Mouse (Mus musculus) limb, embryonic 12.5 days (tissue): ENCODE results near the gene Gm20388. TPM values are rescaled to one million over a fixed set of nuclear protein-coding genes. Genes with fewer than 3 reads are reported as not detected.

Source experiments
- ATAC-seq: fragments of 200-750 bp; cut with Nextera tagmentation; 2 replicates; pipeline ENCODE4 v1.8.0; 2017; ENCODE audit warnings: low read depth, moderate TSS enrichment; ENCODE audit not compliant: insufficient number of reproducible peaks, insufficient read depth, low FRiP score, low TSS enrichment
- H3K27ac ChIP-seq: fragments of 300-500 bp; sonication (generic); 2 replicates; pipeline ENCODE4 v1.5.1; 2016; ENCODE audit warnings: mild to moderate bottlenecking, moderate library complexity
- H3K27me3 ChIP-seq: fragments of 300-500 bp; sonication (generic); 2 replicates; pipeline ENCODE4 v1.6.1; 2016; ENCODE audit warnings: mild to moderate bottlenecking, moderate library complexity
- H3K36me3 ChIP-seq: fragments of 300-500 bp; sonication (generic); 2 replicates; pipeline ENCODE4 v1.6.1; 2016; ENCODE audit warnings: mild to moderate bottlenecking, moderate library complexity
- H3K4me1 ChIP-seq: fragments of 300-500 bp; sonication (generic); replicated peaks from 2 replicates; pipeline ENCODE4 v1.6.1; 2016
- H3K4me2 ChIP-seq: fragments of 300-500 bp; sonication (generic); 2 replicates; pipeline ENCODE4 v1.6.1; 2016; ENCODE audit warnings: mild to moderate bottlenecking, moderate library complexity
- H3K4me3 ChIP-seq: fragments of 300-500 bp; sonication (generic); replicated peaks from 2 replicates; pipeline ENCODE4 v1.5.1; 2016; ENCODE audit warnings: mild to moderate bottlenecking
- H3K9ac ChIP-seq: fragments of 300-500 bp; sonication (generic); replicated peaks from 2 replicates; pipeline ENCODE4 v1.6.1; 2016; ENCODE audit warnings: mild to moderate bottlenecking, moderate library complexity
- H3K9me3 ChIP-seq: fragments of 300-500 bp; sonication (generic); 2 replicates; pipeline ENCODE4 v1.6.1; 2016; ENCODE audit warnings: mild to moderate bottlenecking, moderate library complexity
- WGBS: fragments of 180-500 bp; shearing (Covaris S2); methylation state at CpG from one replicate; pipeline ENCODE4 v1.1.7; 2016; 5-methylcytosine and 5-hydroxymethylcytosine counted together
- polyA plus RNA-seq: library from polyadenylated mRNA; unstranded; fragments of >200 nt; fragmentation: Nextera tagmentation; extraction: Ambion mirVana; gene quantifications from 2 replicates; pipeline ENCODE4 v1.2.1, GENCODE M21; 2016

Gm20388 gene
- polyA plus RNA-seq, 1 experiment from 2014 or later = not detected

DNA sequence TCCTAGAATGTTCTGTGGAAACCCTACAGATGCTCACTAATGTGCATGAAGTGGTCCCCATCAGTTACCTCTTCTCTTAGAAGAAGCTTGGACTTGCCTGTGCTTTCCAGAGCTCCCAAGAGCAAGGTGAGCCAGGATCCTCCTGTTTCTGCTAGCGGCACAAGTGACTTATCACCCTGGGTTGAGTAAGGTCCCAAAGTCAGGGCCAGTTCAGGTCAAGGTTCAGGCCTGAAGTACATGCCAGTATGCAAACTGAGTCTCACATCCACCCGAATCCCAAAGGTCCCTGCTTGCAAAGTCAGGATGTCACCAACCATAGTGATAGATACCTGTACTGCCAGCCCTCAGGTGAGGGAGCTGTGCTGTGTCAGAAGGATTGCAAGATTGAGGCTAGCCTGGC lies 1959.5 kb downstream of the Gm20388 start:
- WGBS = 90% methylated on average over 2 of the region's 2 CpGs
- H3K27me3 ChIP-seq = peaks cover 3% of the 10 kb centered on the region; the same call in 1 of the 2 replicates
- H3K27ac ChIP-seq = no peak overlapping the region
- H3K4me3 ChIP-seq = no peak overlapping the region
- H3K4me2 ChIP-seq = no peak overlapping the region
- ATAC-seq = no peak
- H3K4me1 ChIP-seq = peaks cover 47% of the 10 kb centered on the region
- no peaks in the 10 kb centered on the region for H3K9me3 ChIP-seq
- H3K36me3 ChIP-seq = no peaks in the 10 kb centered on the region
- no peak overlapping the region for H3K9ac ChIP-seq

DNA sequence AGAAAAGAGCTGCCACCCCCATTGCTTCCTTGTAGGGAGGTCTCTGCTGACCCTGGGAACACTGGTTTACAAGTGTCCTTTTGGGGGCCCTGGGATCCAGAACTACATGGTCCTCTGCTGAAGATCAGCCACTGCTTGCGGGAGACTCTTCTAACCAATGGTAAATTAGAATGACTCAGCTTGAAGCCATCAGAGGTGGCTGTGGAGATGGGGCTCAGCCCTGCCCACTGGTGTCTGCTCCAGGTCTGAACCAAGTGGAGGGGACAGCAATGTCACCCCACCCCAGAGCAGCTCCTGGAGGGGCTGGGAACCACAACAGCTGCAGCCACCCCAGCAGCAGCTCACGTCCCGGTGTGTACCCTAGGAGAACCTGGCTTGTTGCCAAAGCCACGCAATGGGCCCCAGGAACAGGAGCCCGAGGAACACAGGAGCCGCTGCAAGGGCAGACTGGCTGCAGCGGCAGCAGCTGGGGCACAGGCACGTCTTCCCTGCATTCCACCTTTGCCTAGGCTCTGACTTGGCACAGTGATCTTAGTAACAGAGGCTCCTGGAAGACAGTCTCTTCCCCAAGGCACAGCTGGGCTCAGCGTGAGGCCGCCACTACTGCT lies 1961.3 kb downstream of the Gm20388 start:
- Histone ChIP-seq H3K4me3 (no peak overlapping the region), H3K9me3 (no peaks in the 10 kb centered on the region), H3K27me3 (peaks cover 3% of the 10 kb centered on the region; the same call in 1 of the 2 replicates), H3K27ac (0 out of 2 replicates have a peak overlapping the region, but pooled peaks have one; percentile 29), H3K4me2 (peak overlapping the region; percentile 23; the same call in 1 of the 2 replicates), H3K4me1 (peaks cover 34% of the 10 kb centered on the region), H3K36me3 (no peaks in the 10 kb centered on the region), H3K9ac (peak overlapping the region; percentile 37; the same call in 1 of the 2 replicates)
- WGBS = 33% methylated on average over 10 of the region's 10 CpGs
- ATAC-seq = no peak

DNA sequence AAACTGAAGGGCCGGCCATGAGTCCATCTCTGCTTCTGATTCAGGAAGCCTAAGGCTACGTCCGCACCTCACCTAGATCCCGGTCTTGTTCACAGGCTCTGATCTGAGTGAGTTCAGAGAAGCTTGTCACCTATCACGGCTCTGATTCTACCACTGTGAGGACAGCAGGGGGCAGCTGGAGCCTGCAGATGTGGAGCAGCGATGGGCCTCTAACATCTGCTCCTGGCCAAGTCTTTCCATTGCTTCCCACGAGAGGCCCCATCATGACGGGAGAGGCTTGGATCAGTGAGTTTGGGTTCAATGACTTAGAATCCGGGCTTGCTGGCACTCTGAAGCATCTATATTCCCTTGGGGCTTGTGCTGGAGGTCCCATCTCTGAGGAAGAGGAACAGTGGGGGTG lies 1963.4 kb downstream of the Gm20388 start:
- 0 out of 2 replicates have a peak overlapping the region, but pooled peaks have one; percentile 1 for H3K9ac ChIP-seq
- peaks cover 31% of the 10 kb centered on the region for H3K4me1 ChIP-seq
- H3K9me3 ChIP-seq = no peaks in the 10 kb centered on the region
- H3K27me3 ChIP-seq = peaks cover 3% of the 10 kb centered on the region; the same call in 1 of the 2 replicates
- H3K27ac ChIP-seq = peak overlapping the region; percentile 46
- no peak overlapping the region for H3K4me3 ChIP-seq
- no peak overlapping the region for H3K4me2 ChIP-seq
- WGBS = 51% methylated on average over 9 of the region's 9 CpGs
- no peak for ATAC-seq
- H3K36me3 ChIP-seq = no peaks in the 10 kb centered on the region

DNA sequence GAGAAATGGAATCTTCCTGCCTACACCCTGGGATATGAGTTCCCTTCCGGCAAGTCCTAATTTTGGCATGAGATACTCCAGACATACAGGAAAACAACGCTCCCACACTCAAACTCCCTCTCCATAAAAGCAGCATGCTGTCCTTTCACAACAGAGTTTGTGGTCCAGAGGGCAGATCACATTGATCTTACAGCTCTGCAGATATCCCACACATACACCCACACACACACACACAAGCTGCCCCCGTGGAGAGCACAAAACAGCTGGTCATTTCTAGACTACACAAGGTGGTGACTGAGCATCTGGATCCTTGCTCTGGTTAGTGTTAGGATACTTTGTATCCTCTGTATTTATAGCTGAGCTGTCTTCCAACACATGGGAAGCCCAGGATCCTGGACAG lies 1964.4 kb downstream of the Gm20388 start:
- no peak for ATAC-seq
- Histone ChIP-seq H3K9me3 (no peaks in the 10 kb centered on the region), H3K36me3 (no peaks in the 10 kb centered on the region), H3K9ac (no peak overlapping the region), H3K4me3 (no peak overlapping the region), H3K27me3 (peaks cover 3% of the 10 kb centered on the region; the same call in 1 of the 2 replicates), H3K4me1 (peaks cover 31% of the 10 kb centered on the region), H3K4me2 (no peak overlapping the region), H3K27ac (peak overlapping the region; percentile 46; the same call in 1 of the 2 replicates)
- WGBS = 31% methylated on average over 3 of the region's 3 CpGs

DNA sequence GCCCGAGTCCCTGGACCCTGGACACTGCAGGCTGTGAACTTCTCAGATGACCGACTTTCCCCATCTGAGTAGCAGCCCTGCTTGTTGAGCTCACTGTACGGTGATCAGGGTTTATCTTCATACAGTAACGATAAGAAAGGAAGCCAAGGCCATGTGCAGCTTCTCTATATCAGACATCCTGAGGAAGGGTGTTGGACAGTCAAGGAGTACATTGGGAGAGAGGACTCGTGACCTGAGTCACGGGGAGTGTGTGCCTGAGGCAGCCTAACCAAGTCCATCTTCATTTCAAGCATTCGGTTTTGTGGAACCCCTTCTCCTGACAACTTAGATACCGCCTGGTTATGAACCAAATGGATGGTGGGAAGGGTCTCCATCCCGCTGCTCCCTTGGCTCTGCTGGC lies 1964.9 kb downstream of the Gm20388 start:
- no peak for ATAC-seq
- Histone ChIP-seq H3K4me3 (no peak overlapping the region), H3K36me3 (0 out of 2 replicates have a peak, but pooled peaks cover 3% of the 10 kb centered on the region), H3K4me2 (no peak overlapping the region), H3K4me1 (peaks cover 31% of the 10 kb centered on the region), H3K9me3 (no peaks in the 10 kb centered on the region), H3K27me3 (peaks cover 3% of the 10 kb centered on the region; the same call in 1 of the 2 replicates), H3K9ac (no peak overlapping the region), H3K27ac (peak overlapping the region; percentile 46; the same call in 1 of the 2 replicates)
- 85% methylated on average over 9 of the region's 9 CpGs for WGBS

DNA sequence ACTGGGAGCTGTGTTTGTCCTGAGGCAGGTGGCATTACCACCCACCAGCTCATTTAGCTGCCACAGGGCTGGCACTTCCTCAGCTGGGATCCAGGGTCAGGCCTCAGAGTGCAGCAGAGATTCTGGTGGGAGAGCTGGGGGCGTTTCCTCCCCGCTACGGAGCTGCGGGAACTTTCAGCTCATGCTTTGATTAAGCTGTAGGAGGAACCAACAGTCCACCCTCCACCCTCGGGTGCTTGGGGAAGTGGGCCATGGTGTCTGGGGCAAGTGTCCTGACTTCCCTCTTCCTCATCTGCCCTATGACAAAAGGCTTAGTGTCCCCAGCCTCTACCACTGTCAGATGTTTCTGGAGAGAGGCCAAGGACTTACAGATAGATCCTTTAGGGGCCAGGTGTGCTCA lies 1966.6 kb downstream of the Gm20388 start:
- no peak for ATAC-seq
- Histone ChIP-seq H3K36me3 (peaks cover 14% of the 10 kb centered on the region; the same call in 1 of the 2 replicates), H3K9me3 (no peaks in the 10 kb centered on the region), H3K27ac (no peak overlapping the region), H3K9ac (no peak overlapping the region), H3K4me1 (peaks cover 24% of the 10 kb centered on the region), H3K27me3 (no peaks in the 10 kb centered on the region), H3K4me3 (no peak overlapping the region), H3K4me2 (no peak overlapping the region)
- WGBS = 74% methylated on average over 5 of the region's 5 CpGs

DNA sequence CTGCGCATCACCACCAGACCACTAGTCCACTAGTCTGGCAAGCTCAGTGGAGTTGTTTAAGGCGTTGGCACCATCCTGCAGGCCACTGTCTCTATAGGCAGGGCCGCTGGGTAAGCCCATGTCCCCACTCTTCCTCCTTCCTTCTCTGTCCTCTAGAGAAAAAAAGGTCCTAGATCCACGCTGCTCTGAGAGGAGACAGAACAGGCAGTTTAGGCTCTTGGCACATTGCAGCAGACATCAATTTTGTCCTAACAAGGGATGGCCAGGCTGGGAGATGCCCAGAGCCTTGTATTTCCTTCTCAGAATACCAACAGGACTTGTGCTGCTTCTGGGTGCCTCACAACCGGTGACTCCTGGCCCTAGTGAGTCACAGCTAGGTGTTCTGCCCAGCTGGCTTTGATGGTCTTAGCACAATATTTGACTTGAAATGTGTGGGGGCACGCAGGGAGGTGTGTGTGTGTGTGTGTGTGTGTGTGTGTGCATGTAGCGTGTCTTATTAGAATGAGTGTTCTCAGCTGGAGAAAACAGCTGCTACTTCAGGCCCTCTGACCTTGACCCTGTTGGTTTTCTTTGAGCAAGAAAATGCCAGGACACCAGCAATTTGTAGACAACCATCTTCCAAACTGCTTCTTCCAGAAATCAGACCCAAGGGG lies 1967.3 kb downstream of the Gm20388 start:
- peaks cover 18% of the 10 kb centered on the region for H3K4me1 ChIP-seq
- H3K36me3 ChIP-seq = peaks cover 20% of the 10 kb centered on the region
- no peak overlapping the region for H3K4me2 ChIP-seq
- WGBS = 82% methylated on average over 7 of the region's 7 CpGs
- H3K9ac ChIP-seq = no peak overlapping the region
- no peaks in the 10 kb centered on the region for H3K27me3 ChIP-seq
- ATAC-seq = no peak
- no peaks in the 10 kb centered on the region for H3K9me3 ChIP-seq
- no peak overlapping the region for H3K4me3 ChIP-seq
- no peak overlapping the region for H3K27ac ChIP-seq

DNA sequence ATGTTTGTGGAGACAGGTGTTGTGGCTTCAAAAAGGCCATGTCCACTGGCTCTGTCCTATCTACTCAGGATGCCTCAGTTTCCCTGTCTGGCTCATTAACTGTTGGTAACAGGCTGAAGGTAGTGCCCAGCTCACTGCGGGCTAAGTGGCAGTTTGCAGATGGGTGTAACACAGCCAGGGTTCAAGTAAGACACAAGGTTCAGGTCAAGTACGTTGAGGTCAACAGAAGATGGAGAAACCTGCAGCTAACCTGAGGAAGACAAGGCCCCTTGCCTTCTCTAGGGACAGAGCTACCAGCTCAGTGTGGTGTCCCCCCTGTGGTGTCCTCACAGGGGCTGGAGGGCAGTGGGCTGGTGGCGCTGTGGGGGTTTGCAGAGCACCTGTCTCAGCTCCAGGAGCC lies 1969.1 kb downstream of the Gm20388 start:
- no peak overlapping the region for H3K9ac ChIP-seq
- no peaks in the 10 kb centered on the region for H3K27me3 ChIP-seq
- H3K4me1 ChIP-seq = peaks cover 9% of the 10 kb centered on the region
- no peak overlapping the region for H3K4me3 ChIP-seq
- WGBS = 82% methylated on average over 3 of the region's 3 CpGs
- H3K9me3 ChIP-seq = no peaks in the 10 kb centered on the region
- H3K4me2 ChIP-seq = no peak overlapping the region
- no peak overlapping the region for H3K27ac ChIP-seq
- H3K36me3 ChIP-seq = peaks cover 38% of the 10 kb centered on the region
- no peak for ATAC-seq

DNA sequence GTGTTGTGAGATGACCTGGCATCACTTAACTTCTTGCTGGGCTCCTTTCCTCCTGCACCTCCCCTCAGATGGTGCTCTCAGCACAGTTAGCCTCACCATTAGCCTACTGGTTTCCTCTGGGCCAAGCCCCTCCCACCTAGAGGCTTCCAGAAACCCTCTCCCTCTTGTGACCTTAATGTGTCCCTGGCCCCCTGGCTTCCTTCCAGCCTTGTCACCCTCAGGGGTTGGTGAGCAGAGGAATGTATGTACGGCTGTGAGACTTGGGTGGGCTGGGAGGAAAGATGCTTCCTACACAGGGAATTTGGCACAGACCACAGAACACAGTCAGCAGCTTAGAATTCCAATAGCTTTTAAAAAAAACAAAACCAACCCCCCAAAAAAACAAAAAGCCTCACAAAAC lies 1970.2 kb downstream of the Gm20388 start:
- 38% methylated on average over 1 of the region's 1 CpGs for whole genome bisulfite sequencing
- Histone ChIP-seq H3K4me2 (no peak overlapping the region), H3K9ac (no peak overlapping the region), H3K27ac (no peak overlapping the region), H3K36me3 (peaks cover 49% of the 10 kb centered on the region), H3K4me1 (peaks cover 3% of the 10 kb centered on the region; the same call in 1 of the 2 replicates), H3K9me3 (no peaks in the 10 kb centered on the region), H3K4me3 (no peak overlapping the region), H3K27me3 (no peaks in the 10 kb centered on the region)
- ATAC-seq = no peak

DNA sequence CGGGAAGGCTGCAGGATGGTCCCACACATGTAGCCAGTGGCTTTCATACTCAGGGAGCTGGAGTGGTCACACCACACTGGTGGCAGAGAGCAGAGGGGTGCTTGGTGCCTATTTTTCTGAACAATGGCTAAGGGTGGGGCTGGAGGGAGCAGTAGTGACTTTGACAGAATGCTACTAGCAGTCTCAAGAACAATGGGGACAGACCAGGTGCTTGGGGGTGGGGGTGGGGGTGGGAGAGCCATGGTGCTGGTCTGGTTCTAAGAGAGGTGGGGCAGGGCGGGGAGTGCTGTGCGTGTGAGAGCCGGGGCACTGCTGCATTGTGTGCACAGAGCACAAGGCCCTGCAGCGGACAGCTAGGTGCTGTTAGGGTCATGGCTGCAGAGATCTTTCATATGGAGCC lies 1971.3 kb downstream of the Gm20388 start:
- ATAC-seq = no peak

DNA sequence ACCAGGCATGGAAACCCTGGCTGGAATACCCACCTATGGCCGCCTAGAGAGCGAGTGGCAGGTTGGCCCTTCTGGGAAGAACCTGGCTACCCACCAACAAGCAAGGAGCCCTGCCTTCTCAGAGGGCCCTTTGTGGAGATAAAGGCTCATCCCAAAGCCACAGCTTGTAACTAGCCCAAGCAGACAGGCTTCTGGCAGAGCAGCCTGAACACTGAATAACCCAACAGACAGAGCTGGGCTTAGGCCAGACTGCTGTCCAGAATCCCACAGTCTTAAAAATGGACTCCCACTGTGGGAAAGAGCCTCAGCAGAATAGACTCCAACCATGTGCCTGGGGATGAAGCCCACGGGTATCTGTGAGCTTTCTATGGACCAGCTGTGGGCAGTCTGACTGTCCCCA lies 1973.5 kb downstream of the Gm20388 start:
- ATAC-seq = no peak
- no peaks in the 10 kb centered on the region for H3K27me3 ChIP-seq
- WGBS = 88% methylated on average over 3 of the region's 3 CpGs

More for the DNA sequence above, 1971.3 kb downstream of the Gm20388 start:
- H3K9ac ChIP-seq = no peak overlapping the region
- peaks cover 3% of the 10 kb centered on the region; the same call in 1 of the 2 replicates for H3K4me1 ChIP-seq
- peaks cover 60% of the 10 kb centered on the region for H3K36me3 ChIP-seq
- H3K27me3 ChIP-seq = no peaks in the 10 kb centered on the region
- H3K27ac ChIP-seq = no peak overlapping the region
- H3K9me3 ChIP-seq = no peaks in the 10 kb centered on the region
- no peak overlapping the region for H3K4me3 ChIP-seq
- WGBS = 95% methylated on average over 5 of the region's 5 CpGs
- H3K4me2 ChIP-seq = no peak overlapping the region

More for the DNA sequence above, 1973.5 kb downstream of the Gm20388 start:
- no peak overlapping the region for H3K27ac ChIP-seq
- H3K9me3 ChIP-seq = no peaks in the 10 kb centered on the region
- peaks cover 70% of the 10 kb centered on the region for H3K36me3 ChIP-seq
- no peak overlapping the region for H3K9ac ChIP-seq
- H3K4me2 ChIP-seq = no peak overlapping the region
- H3K4me3 ChIP-seq = no peak overlapping the region
- peaks cover 3% of the 10 kb centered on the region; the same call in 1 of the 2 replicates for H3K4me1 ChIP-seq
